Mouse (Mus musculus): ENCODE data around the gene Ctso. TPM values are rescaled to one million over a fixed set of nuclear protein-coding genes. Genes with fewer than 3 reads are reported as not detected.

Gene Ctso
- polyA plus RNA-seq (2015; fragmentation: Nextera tagmentation; extraction: Ambion mirVana), result 6.3 and 6.6 TPM in 2 replicates

GRCm38 (mm10) chr3:81932141-81933101 is at the start of gene Ctso:
Ctso (plus strand) TSS chr3:81932601.
- H3K9me3 ChIP-seq (replicated peaks), result no peaks in the 10 kb centered on the region
- H3K27ac ChIP-seq (replicated peaks), result peak within 1 kb of the TSS; percentile 76
- peak within 1 kb of the TSS; percentile 82 for H3K4me3 ChIP-seq (replicated peaks)
- peak within 1 kb of the TSS; percentile 62 for H3K4me2 ChIP-seq
- 0 out of 2 replicates have a peak, but pooled peaks cover 5% of the 10 kb centered on the region for H3K4me1 ChIP-seq (replicated peaks)
- peak within 1 kb of the TSS; percentile 67 for H3K9ac ChIP-seq
- peak; percentile 90 for ATAC-seq (ENCODE audit: insufficient read depth)
- 9% methylated on average over 27 of the region's 27 CpGs for WGBS (ENCODE audit: insufficient replicate concordance)
- H3K36me3 ChIP-seq (replicated peaks), result no peaks in the 10 kb centered on the region
- no peaks in the 10 kb centered on the region for H3K27me3 ChIP-seq

GRCm38 (mm10) chr3:81883916-81884315 is 48.5 kb upstream of the Ctso start:
- H3K27me3 ChIP-seq, result no peaks in the 10 kb centered on the region
- no peak for ATAC-seq (ENCODE audit: insufficient read depth)

GRCm38 (mm10) chr3:81885566-81885965 is 46.8 kb upstream of the Ctso start:
- no peaks in the 10 kb centered on the region for H3K36me3 ChIP-seq (replicated peaks)
- no peak for ATAC-seq (ENCODE audit: insufficient read depth)
- no peaks in the 10 kb centered on the region for H3K27me3 ChIP-seq
- no peak overlapping the region for H3K27ac ChIP-seq (replicated peaks)
- no peaks in the 10 kb centered on the region for H3K4me1 ChIP-seq (replicated peaks)
- WGBS (ENCODE audit: insufficient replicate concordance), result 81% methylated on average over 2 of the region's 2 CpGs
- no peak overlapping the region for H3K4me3 ChIP-seq (replicated peaks)
- H3K9me3 ChIP-seq (replicated peaks), result no peaks in the 10 kb centered on the region
- H3K9ac ChIP-seq, result no peak overlapping the region
- H3K4me2 ChIP-seq, result no peak overlapping the region

More at GRCm38 (mm10) chr3:81883916-81884315, 48.5 kb upstream of the Ctso start:
- Histone ChIP-seq H3K4me2 (no peak overlapping the region), H3K4me3 (replicated peaks) (no peak overlapping the region), H3K9me3 (replicated peaks) (no peaks in the 10 kb centered on the region), H3K9ac (no peak overlapping the region), H3K27ac (replicated peaks) (no peak overlapping the region), H3K36me3 (replicated peaks) (no peaks in the 10 kb centered on the region), H3K4me1 (replicated peaks) (no peaks in the 10 kb centered on the region)

GRCm38 (mm10) chr3:81889137-81889536 is 43.3 kb upstream of the Ctso start:
- Histone ChIP-seq H3K9me3 (replicated peaks) (no peaks in the 10 kb centered on the region), H3K4me1 (replicated peaks) (no peaks in the 10 kb centered on the region), H3K4me2 (no peak overlapping the region), H3K27ac (replicated peaks) (no peak overlapping the region), H3K36me3 (replicated peaks) (no peaks in the 10 kb centered on the region), H3K4me3 (replicated peaks) (no peak overlapping the region), H3K27me3 (no peaks in the 10 kb centered on the region), H3K9ac (no peak overlapping the region)
- 57% methylated on average over 6 of the region's 6 CpGs for WGBS (ENCODE audit: insufficient replicate concordance)
- ATAC-seq (ENCODE audit: insufficient read depth), result no peak

- Histone ChIP-seq H3K36me3 (replicated peaks) (no peaks in the 10 kb centered on the region), H3K4me3 (replicated peaks) (no peak overlapping the region), H3K4me1 (replicated peaks) (no peaks in the 10 kb centered on the region), H3K9me3 (replicated peaks) (no peaks in the 10 kb centered on the region), H3K4me2 (no peak overlapping the region), H3K27me3 (no peaks in the 10 kb centered on the region), H3K9ac (no peak overlapping the region), H3K27ac (replicated peaks) (no peak overlapping the region)
- 61% methylated on average over 6 of the region's 6 CpGs for WGBS (ENCODE audit: insufficient replicate concordance)
- no peak for ATAC-seq (ENCODE audit: insufficient read depth)
Measured at GRCm38 (mm10) chr3:81910286-81911036, 21.9 kb upstream of the Ctso start.

- Histone ChIP-seq H3K4me2 (no peak overlapping the region), H3K36me3 (replicated peaks) (no peaks in the 10 kb centered on the region), H3K4me1 (replicated peaks) (no peaks in the 10 kb centered on the region), H3K27ac (replicated peaks) (no peak overlapping the region), H3K27me3 (no peaks in the 10 kb centered on the region), H3K9ac (no peak overlapping the region), H3K9me3 (replicated peaks) (no peaks in the 10 kb centered on the region), H3K4me3 (replicated peaks) (no peak overlapping the region)
- no peak for ATAC-seq (ENCODE audit: insufficient read depth)
- 73% methylated on average over 5 of the region's 5 CpGs for WGBS (ENCODE audit: insufficient replicate concordance)
Measured at GRCm38 (mm10) chr3:81916030-81916686, 16.2 kb upstream of the Ctso start.

GRCm38 (mm10) chr3:81917354-81917935 is 15.0 kb upstream of the Ctso start:
- Histone ChIP-seq H3K9ac (no peak overlapping the region), H3K27ac (replicated peaks) (no peak overlapping the region), H3K4me3 (replicated peaks) (no peak overlapping the region), H3K27me3 (no peaks in the 10 kb centered on the region), H3K9me3 (replicated peaks) (no peaks in the 10 kb centered on the region), H3K4me2 (no peak overlapping the region), H3K4me1 (replicated peaks) (no peaks in the 10 kb centered on the region), H3K36me3 (replicated peaks) (no peaks in the 10 kb centered on the region)
- ATAC-seq (ENCODE audit: insufficient read depth), result no peak
- 61% methylated on average over 3 of the region's 3 CpGs for WGBS (ENCODE audit: insufficient replicate concordance)

GRCm38 (mm10) chr3:81918215-81918614 is 14.2 kb upstream of the Ctso start:
- ATAC-seq (ENCODE audit: insufficient read depth), result no peak
- H3K27ac ChIP-seq (replicated peaks), result no peak overlapping the region
- no peaks in the 10 kb centered on the region for H3K36me3 ChIP-seq (replicated peaks)
- H3K4me2 ChIP-seq, result no peak overlapping the region
- H3K4me3 ChIP-seq (replicated peaks), result no peak overlapping the region
- WGBS (ENCODE audit: insufficient replicate concordance), result 61% methylated on average over 8 of the region's 8 CpGs
- H3K4me1 ChIP-seq (replicated peaks), result no peaks in the 10 kb centered on the region
- no peaks in the 10 kb centered on the region for H3K27me3 ChIP-seq
- H3K9me3 ChIP-seq (replicated peaks), result no peaks in the 10 kb centered on the region
- H3K9ac ChIP-seq, result no peak overlapping the region

GRCm38 (mm10) chr3:81919681-81920080 is 12.7 kb upstream of the Ctso start:
- Histone ChIP-seq H3K36me3 (replicated peaks) (no peaks in the 10 kb centered on the region), H3K27ac (replicated peaks) (no peak overlapping the region), H3K4me3 (replicated peaks) (no peak overlapping the region), H3K9ac (no peak overlapping the region), H3K27me3 (no peaks in the 10 kb centered on the region), H3K9me3 (replicated peaks) (no peaks in the 10 kb centered on the region), H3K4me1 (replicated peaks) (no peaks in the 10 kb centered on the region), H3K4me2 (no peak overlapping the region)
- ATAC-seq (ENCODE audit: insufficient read depth), result no peak
- WGBS (ENCODE audit: insufficient replicate concordance), result 42% methylated on average over 3 of the region's 3 CpGs

GRCm38 (mm10) chr3:81922910-81923309 is 9.5 kb upstream of the Ctso start:
- Histone ChIP-seq H3K4me1 (replicated peaks) (no peaks in the 10 kb centered on the region), H3K9me3 (replicated peaks) (no peaks in the 10 kb centered on the region), H3K36me3 (replicated peaks) (no peaks in the 10 kb centered on the region), H3K4me3 (replicated peaks) (no peak overlapping the region), H3K27me3 (no peaks in the 10 kb centered on the region), H3K4me2 (no peak overlapping the region), H3K27ac (replicated peaks) (no peak overlapping the region), H3K9ac (no peak overlapping the region)
- no peak for ATAC-seq (ENCODE audit: insufficient read depth)
- WGBS (ENCODE audit: insufficient replicate concordance), result 27% methylated on average over 4 of the region's 4 CpGs
